Mouse (Mus musculus): ENCODE measurements around the gene Cbr1. TPM values are rescaled to one million over a fixed set of nuclear protein-coding genes. Genes with fewer than 3 reads are reported as not detected.

Gene Cbr1
- total and polyA plus RNA-seq, 2 experiments from 2014 or later: 76.3 to 113 TPM

GRCm38 (mm10) chr16:93588281-93588680 lies 17.4 kb upstream of the Cbr1 start:
- H3K9ac ChIP-seq (replicated peaks; ENCODE audit: low read length): no peak overlapping the region
- DNase-seq (ENCODE audit: low spot score) (no peak), ATAC-seq (no peak)
- TF ChIP-seq CTCF (IDR thresholded peaks at IDR 0.05; ENCODE audit: low read depth): no peak
- 52% methylated on average over 4 of the region's 4 CpGs for WGBS
- H3K36me3 ChIP-seq (ENCODE audit: insufficient read depth, low read length): peaks cover 19% of the 10 kb centered on the region; the same call in 1 of the 2 replicates
- H3K27ac ChIP-seq: no peak overlapping the region
- H3K27me3 ChIP-seq (ENCODE audit: insufficient read depth, low read length): no peaks in the 10 kb centered on the region
- no peak overlapping the region for H3K4me3 ChIP-seq (ENCODE audit: low read length)
- no peaks in the 10 kb centered on the region for H3K9me3 ChIP-seq (ENCODE audit: low read length)
- H3K4me1 ChIP-seq (ENCODE audit: insufficient read depth, low read length): no peaks in the 10 kb centered on the region
- H3K4me2 ChIP-seq (ENCODE audit: low read depth, low read length): no peak overlapping the region

- DNase-seq (ENCODE audit: low spot score): no peak
- Histone ChIP-seq H3K4me1 (ENCODE audit: insufficient read depth, low read length) (no peaks in the 10 kb centered on the region), H3K27me3 (ENCODE audit: insufficient read depth, low read length) (no peaks in the 10 kb centered on the region), H3K9me3 (ENCODE audit: low read length) (no peaks in the 10 kb centered on the region), H3K4me2 (ENCODE audit: low read depth, low read length) (no peak overlapping the region), H3K4me3 (ENCODE audit: low read length) (no peak overlapping the region), H3K9ac (replicated peaks; ENCODE audit: low read length) (no peak overlapping the region), H3K36me3 (ENCODE audit: insufficient read depth, low read length) (peaks cover 16% of the 10 kb centered on the region; the same call in 1 of the 2 replicates), H3K27ac (no peak overlapping the region)
- no peak for TF ChIP-seq CTCF (IDR thresholded peaks at IDR 0.05; ENCODE audit: low read depth)
- WGBS: 97% methylated on average over 15 of the region's 15 CpGs
- no peak for ATAC-seq
Measured at GRCm38 (mm10) chr16:93590915-93591314, 14.7 kb upstream of the Cbr1 start.

DNA sequence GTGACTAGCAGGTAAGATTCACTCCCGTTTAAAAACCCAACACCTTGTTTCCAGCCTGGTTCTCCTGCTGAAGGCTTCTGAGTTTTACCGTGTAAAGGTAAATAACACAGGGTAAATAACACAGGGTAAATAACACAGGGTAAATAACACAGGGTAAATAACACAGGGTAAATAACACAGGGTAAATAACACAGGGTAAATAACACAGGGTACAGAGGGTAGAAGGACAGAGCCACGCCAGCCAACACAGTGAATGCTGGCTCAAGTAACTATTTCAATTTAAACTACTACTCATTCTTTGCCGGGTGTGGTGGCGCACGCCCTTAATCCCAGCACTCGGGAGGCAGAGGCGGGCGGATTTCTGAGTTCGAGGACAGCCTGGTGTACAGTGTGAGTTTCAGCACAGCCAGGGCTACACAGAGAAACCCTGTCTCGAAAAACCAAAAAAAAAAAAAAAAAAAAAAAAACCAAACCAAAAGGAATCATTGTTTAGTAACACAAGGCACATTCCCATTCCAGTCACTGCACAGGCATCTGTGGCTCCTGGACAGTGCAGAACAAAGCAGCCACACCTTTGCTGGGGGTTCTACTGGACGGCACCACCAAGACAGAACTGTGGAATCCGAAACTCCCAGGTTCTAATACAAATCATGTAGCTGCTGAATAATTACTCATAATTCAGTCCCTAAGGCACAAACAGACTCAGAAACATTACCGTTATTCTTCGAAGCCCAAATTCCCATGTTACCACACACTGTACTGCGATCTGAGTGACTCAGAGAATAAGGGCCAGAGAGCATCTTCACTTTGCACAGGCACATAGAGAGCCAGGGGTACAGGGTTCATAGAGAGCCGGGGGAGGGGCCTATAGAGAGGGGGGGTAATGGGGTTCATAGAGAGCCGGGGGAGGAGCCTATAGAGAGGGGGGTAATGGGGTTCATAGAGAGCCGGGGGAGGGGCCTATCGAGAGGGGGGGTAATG lies 13.9 kb upstream of the Cbr1 start:
- H3K4me1 ChIP-seq (ENCODE audit: insufficient read depth, low read length): no peaks in the 10 kb centered on the region
- H3K4me3 ChIP-seq (ENCODE audit: low read length): no peak overlapping the region
- ATAC-seq: no peak
- no peak overlapping the region for H3K9ac ChIP-seq (replicated peaks; ENCODE audit: low read length)
- DNase-seq (ENCODE audit: low spot score): no peak
- TF ChIP-seq CTCF (IDR thresholded peaks at IDR 0.05; ENCODE audit: low read depth): no peak
- H3K36me3 ChIP-seq (ENCODE audit: insufficient read depth, low read length): peaks cover 16% of the 10 kb centered on the region
- H3K27ac ChIP-seq: no peak overlapping the region
- 92% methylated on average over 20 of the region's 20 CpGs for WGBS
- H3K9me3 ChIP-seq (ENCODE audit: low read length): no peaks in the 10 kb centered on the region
- H3K4me2 ChIP-seq (ENCODE audit: low read depth, low read length): no peak overlapping the region
- H3K27me3 ChIP-seq (ENCODE audit: insufficient read depth, low read length): no peaks in the 10 kb centered on the region

DNA sequence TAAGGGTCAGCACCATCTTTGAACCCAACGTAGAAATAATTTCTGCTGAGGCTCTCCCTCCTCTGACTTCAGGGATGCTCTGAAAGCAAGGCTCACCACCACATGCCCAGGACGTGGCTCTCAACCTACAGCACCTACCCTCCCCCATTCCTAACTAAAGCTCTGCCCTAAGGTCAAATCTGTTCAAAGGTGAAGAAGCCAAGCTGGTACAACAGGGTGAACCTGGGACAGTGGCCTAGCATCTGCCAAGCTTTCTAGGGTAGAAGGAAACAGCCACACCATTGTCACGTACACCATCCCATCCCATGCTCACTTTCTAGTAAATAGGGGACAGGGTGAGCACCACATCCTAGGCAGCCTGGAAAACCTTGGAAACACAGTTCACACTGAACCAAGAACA lies 12.9 kb upstream of the Cbr1 start:
- no peak overlapping the region for H3K4me2 ChIP-seq (ENCODE audit: low read depth, low read length)
- no peaks in the 10 kb centered on the region for H3K27me3 ChIP-seq (ENCODE audit: insufficient read depth, low read length)
- WGBS: 93% methylated on average over 3 of the region's 3 CpGs
- H3K27ac ChIP-seq: no peak overlapping the region
- H3K36me3 ChIP-seq (ENCODE audit: insufficient read depth, low read length): peaks cover 12% of the 10 kb centered on the region
- H3K4me3 ChIP-seq (ENCODE audit: low read length): no peak overlapping the region
- DNase-seq (ENCODE audit: low spot score) (no peak), ATAC-seq (no peak)
- no peak overlapping the region for H3K9ac ChIP-seq (replicated peaks; ENCODE audit: low read length)
- H3K4me1 ChIP-seq (ENCODE audit: insufficient read depth, low read length): no peaks in the 10 kb centered on the region
- H3K9me3 ChIP-seq (ENCODE audit: low read length): no peaks in the 10 kb centered on the region
- no peak for TF ChIP-seq CTCF (IDR thresholded peaks at IDR 0.05; ENCODE audit: low read depth)

GRCm38 (mm10) chr16:93593406-93593805 lies 12.2 kb upstream of the Cbr1 start:
- no peak for TF ChIP-seq CTCF (IDR thresholded peaks at IDR 0.05; ENCODE audit: low read depth)
- no peak overlapping the region for H3K27ac ChIP-seq
- no peak overlapping the region for H3K9ac ChIP-seq (replicated peaks; ENCODE audit: low read length)
- H3K27me3 ChIP-seq (ENCODE audit: insufficient read depth, low read length): no peaks in the 10 kb centered on the region
- no peak overlapping the region for H3K4me3 ChIP-seq (ENCODE audit: low read length)
- ATAC-seq (no peak), DNase-seq (ENCODE audit: low spot score) (no peak)
- WGBS: 89% methylated on average over 8 of the region's 8 CpGs
- no peaks in the 10 kb centered on the region for H3K9me3 ChIP-seq (ENCODE audit: low read length)
- H3K4me1 ChIP-seq (ENCODE audit: insufficient read depth, low read length): no peaks in the 10 kb centered on the region
- H3K4me2 ChIP-seq (ENCODE audit: low read depth, low read length): no peak overlapping the region
- peaks cover 13% of the 10 kb centered on the region for H3K36me3 ChIP-seq (ENCODE audit: insufficient read depth, low read length)

GRCm38 (mm10) chr16:93594448-93594847 lies 11.2 kb upstream of the Cbr1 start:
- no peaks in the 10 kb centered on the region for H3K4me1 ChIP-seq (ENCODE audit: insufficient read depth, low read length)
- no peaks in the 10 kb centered on the region for H3K9me3 ChIP-seq (ENCODE audit: low read length)
- H3K9ac ChIP-seq (replicated peaks; ENCODE audit: low read length): no peak overlapping the region
- H3K27ac ChIP-seq: no peak overlapping the region
- WGBS: 95% methylated on average over 10 of the region's 10 CpGs
- no peak overlapping the region for H3K4me2 ChIP-seq (ENCODE audit: low read depth, low read length)
- no peak for DNase-seq (ENCODE audit: low spot score)
- no peaks in the 10 kb centered on the region for H3K27me3 ChIP-seq (ENCODE audit: insufficient read depth, low read length)
- ATAC-seq: no peak
- TF ChIP-seq CTCF (IDR thresholded peaks at IDR 0.05; ENCODE audit: low read depth): no peak
- H3K4me3 ChIP-seq (ENCODE audit: low read length): no peak overlapping the region
- peaks cover 16% of the 10 kb centered on the region for H3K36me3 ChIP-seq (ENCODE audit: insufficient read depth, low read length)

DNA sequence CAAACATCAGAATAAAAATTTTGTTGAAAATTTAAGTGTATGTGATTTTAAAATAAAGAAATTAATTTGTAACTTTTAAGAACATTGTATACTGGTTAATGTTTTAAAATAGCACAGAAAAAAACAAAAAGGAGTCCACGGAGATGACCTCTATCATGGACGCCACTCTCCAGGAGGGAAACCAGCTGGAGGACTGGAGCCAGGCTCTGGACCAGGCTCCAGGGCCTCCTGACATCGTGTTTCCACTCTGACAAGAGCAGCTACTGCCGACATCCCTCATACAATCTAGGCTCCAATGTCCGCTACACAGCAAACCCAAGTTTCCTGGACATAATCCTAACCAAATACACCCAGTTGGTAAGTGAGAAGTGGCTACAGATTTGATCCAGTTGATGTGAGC lies 9.9 kb upstream of the Cbr1 start:
- H3K4me3 ChIP-seq (ENCODE audit: low read length): no peak overlapping the region
- H3K4me1 ChIP-seq (ENCODE audit: insufficient read depth, low read length): no peaks in the 10 kb centered on the region
- H3K27me3 ChIP-seq (ENCODE audit: insufficient read depth, low read length): no peaks in the 10 kb centered on the region
- no peaks in the 10 kb centered on the region for H3K9me3 ChIP-seq (ENCODE audit: low read length)
- ATAC-seq: no peak
- H3K4me2 ChIP-seq (ENCODE audit: low read depth, low read length): no peak overlapping the region
- peaks cover 9% of the 10 kb centered on the region for H3K36me3 ChIP-seq (ENCODE audit: insufficient read depth, low read length)
- DNase-seq (ENCODE audit: low spot score): no peak
- H3K9ac ChIP-seq (replicated peaks; ENCODE audit: low read length): no peak overlapping the region
- H3K27ac ChIP-seq: no peak overlapping the region
- WGBS: 86% methylated on average over 5 of the region's 5 CpGs
- no peak for TF ChIP-seq CTCF (IDR thresholded peaks at IDR 0.05; ENCODE audit: low read depth)
